Mouse (Mus musculus) ES-Bruce4 (cell line): Measurements from ENCODE around the gene Cotl1.

Experiments used
- CTCF ChIP-seq: IDR thresholded peaks from one replicate; pipeline ENCODE4 v1.8.1; 2011; ENCODE audit warnings: low read depth, low read length
- EP300 ChIP-seq: IDR thresholded peaks from 2 replicates; pipeline ENCODE4 v1.6.1; 2011; ENCODE audit warnings: low read depth, low read length; ENCODE audit not compliant: insufficient read depth
- POLR2A ChIP-seq: IDR thresholded peaks from one replicate; pipeline ENCODE4 v1.8.1; 2011; ENCODE audit warnings: low read length; ENCODE audit not compliant: insufficient read depth

GRCm38 (mm10) chr8:119887130-119887529 is 46.8 kb upstream of the Cotl1 start:
- peak; percentile 96 for TF ChIP-seq CTCF
- no peak for TF ChIP-seq POLR2A
- TF ChIP-seq EP300: no peak
